Mouse (Mus musculus): ENCODE measurements around the gene N4bp2. TPM values are rescaled to one million over a fixed set of nuclear protein-coding genes. Genes with fewer than 3 reads are reported as not detected.

The N4bp2 gene
- total and polyA plus RNA-seq, 3 experiments: 11.4 to 50.6 (median 12.9) TPM

DNA sequence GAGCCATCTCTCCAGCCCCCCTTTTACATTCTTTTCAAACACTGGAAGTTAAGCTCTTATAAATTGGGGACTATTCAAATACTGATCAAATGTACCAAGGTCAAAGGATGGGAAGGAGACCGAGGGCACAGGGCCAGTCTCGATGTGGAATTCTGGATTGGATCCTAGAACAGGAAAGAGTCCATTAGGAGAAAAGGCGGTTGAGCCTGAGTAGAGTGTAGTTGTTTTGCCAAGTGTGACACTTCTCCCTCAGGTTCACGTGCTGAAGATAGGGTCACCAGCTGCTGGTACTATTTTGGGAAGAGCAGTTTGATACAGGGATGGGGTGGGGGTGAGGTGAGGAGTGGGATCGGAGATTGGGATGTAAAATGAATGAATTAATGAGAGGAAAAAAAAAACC lies 7.5 kb upstream of the N4bp2 start:
- H3K9me3 ChIP-seq (replicated peaks; ENCODE audit: insufficient read depth, low read length): no peaks in the 10 kb centered on the region
- no peak for DNase-seq (ENCODE audit: low read depth, low spot score)
- H3K79me2 ChIP-seq (ENCODE audit: control insufficient read depth, insufficient read depth, low read length, poor library complexity): no peaks in the 10 kb centered on the region
- H3K4me3 ChIP-seq (ENCODE audit: control insufficient read depth in 1 of 2, insufficient read depth in 1 of 2, low read depth in 2 of 2, low read length in 2 of 2): no peak overlapping the region
- peaks cover 0 to 10% of the 10 kb centered on the region in 2 experiments; a peak in 2 of 4 replicates for H3K36me3 ChIP-seq (ENCODE audit: control insufficient read depth in 1 of 2, insufficient read depth in 2 of 2, low read length in 2 of 2)
- no peaks in the 10 kb centered on the region for H3K27me3 ChIP-seq (ENCODE audit: control insufficient read depth in 1 of 2, insufficient read depth in 2 of 2, low read length in 2 of 2)
- H3K9ac ChIP-seq (ENCODE audit: control insufficient read depth, low read depth, low read length, poor library complexity, severe bottlenecking): no peak overlapping the region
- H3K27ac ChIP-seq (ENCODE audit: control insufficient read depth, low read depth, low read length): no peak overlapping the region
- peaks cover 4 to 22% of the 10 kb centered on the region in 2 experiments; a peak in 3 of 4 replicates for H3K4me1 ChIP-seq (ENCODE audit: control insufficient read depth in 1 of 2, insufficient read depth in 2 of 2, low read length in 2 of 2)
- TF ChIP-seq MAZ (IDR thresholded peaks at IDR 0.05; ENCODE audit: low read depth, low read length) (no peak), ZC3H11A (IDR thresholded peaks at IDR 0.05; ENCODE audit: low read depth, low read length) (no peak), MEF2A (IDR thresholded peaks at IDR 0.05; ENCODE audit: extremely low read depth, insufficient replicate concordance, low read depth, low read length, poor library complexity, severe bottlenecking) (no peak), MXI1 (IDR thresholded peaks at IDR 0.05; ENCODE audit: low read depth, low read length) (no peak), SMC3 (IDR thresholded peaks at IDR 0.05; ENCODE audit: low read depth, low read length) (no peak), SIN3A (IDR thresholded peaks at IDR 0.05; ENCODE audit: low read length) (no peak), MYB (IDR thresholded peaks at IDR 0.05; ENCODE audit: low read depth, low read length) (no peak), ELF1 (IDR thresholded peaks at IDR 0.05; ENCODE audit: low read depth, low read length) (no peak), UBTF (IDR thresholded peaks at IDR 0.05; ENCODE audit: borderline replicate concordance, insufficient read depth, low read depth, low read length) (no peak), GATA1 (IDR thresholded peaks at IDR 0.05; ENCODE audit: low read depth, low read length) (no peak), RAD21 (IDR thresholded peaks at IDR 0.05; ENCODE audit: low read depth, low read length) (no peak), E2F4 (IDR thresholded peaks at IDR 0.05; ENCODE audit: borderline replicate concordance, low read depth, low read length) (no peak), USF1 (IDR thresholded peaks at IDR 0.05; ENCODE audit: low read depth, low read length) (no peak), MAFK (IDR thresholded peaks at IDR 0.05; ENCODE audit: borderline replicate concordance, low read depth, low read length) (no peak)

DNA sequence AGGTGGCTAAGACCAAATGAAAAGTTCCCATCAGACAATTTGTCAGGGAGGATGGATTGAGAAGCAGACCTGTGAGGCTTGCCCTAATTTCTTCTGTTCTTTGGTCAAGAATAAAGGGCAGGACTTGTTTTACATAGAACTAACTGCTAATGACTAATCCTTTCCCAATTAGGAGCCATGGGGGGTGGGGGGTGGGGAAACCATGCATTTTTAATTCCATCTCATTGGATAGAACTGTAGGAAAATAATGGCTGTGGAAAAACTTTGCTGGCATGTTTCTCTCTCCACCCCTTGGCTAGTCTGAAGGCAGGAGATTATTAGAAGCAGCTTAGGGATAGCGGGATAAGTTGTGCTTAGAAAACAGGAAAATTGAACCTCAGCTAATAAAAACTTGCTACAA lies 6.2 kb upstream of the N4bp2 start:
- Histone ChIP-seq H3K79me2 (ENCODE audit: control insufficient read depth, insufficient read depth, low read length, poor library complexity) (no peaks in the 10 kb centered on the region), H3K4me1 (ENCODE audit: control insufficient read depth in 1 of 2, insufficient read depth in 2 of 2, low read length in 2 of 2) (peaks cover 14 to 16% of the 10 kb centered on the region in 2 experiments), H3K9ac (ENCODE audit: control insufficient read depth, low read depth, low read length, poor library complexity, severe bottlenecking) (no peak overlapping the region), H3K9me3 (replicated peaks; ENCODE audit: insufficient read depth, low read length) (no peaks in the 10 kb centered on the region), H3K36me3 (ENCODE audit: control insufficient read depth in 1 of 2, insufficient read depth in 2 of 2, low read length in 2 of 2) (peaks cover 0 to 18% of the 10 kb centered on the region in 2 experiments; a peak in 2 of 4 replicates), H3K4me3 (ENCODE audit: control insufficient read depth in 1 of 2, insufficient read depth in 1 of 2, low read depth in 2 of 2, low read length in 2 of 2) (no peak overlapping the region), H3K27me3 (ENCODE audit: control insufficient read depth in 1 of 2, insufficient read depth in 2 of 2, low read length in 2 of 2) (no peaks in the 10 kb centered on the region), H3K27ac (ENCODE audit: control insufficient read depth, low read depth, low read length) (no peak overlapping the region)
- DNase-seq (ENCODE audit: low read depth, low spot score): no peak
- TF ChIP-seq ZMIZ1 (IDR thresholded peaks at IDR 0.05; ENCODE audit: low read depth, low read length): no peak
- no peak for TF ChIP-seq SIN3A (IDR thresholded peaks at IDR 0.05; ENCODE audit: low read length)
- TF ChIP-seq EP300 (IDR thresholded peaks at IDR 0.05; ENCODE audit: low read depth in 1 of 2, low read length in 2 of 2): no peak
- no peak for TF ChIP-seq NRF1 (IDR thresholded peaks at IDR 0.05; ENCODE audit: insufficient read depth, low read depth, low read length, poor library complexity, severe bottlenecking)

All from MEL (cell line).